Comparison of ENCODE assay signal across 16 mouse cellular contexts in genomic region chr2:169814757-169815156, GRCm38 (mm10).
DNase-seq lines count a peak whose midpoint lies in the region; ATAC-seq lines count a peak whose summit lies in the region.
"Had no signal": no experiment of that assay in that cellular context is flagged by ENCODE, and none has a peak within 500 bp of the region (broad histone marks: within the 10 kb centered on the region; RNA-seq: fewer than 3 reads in every experiment).

No protein-coding gene starts in this region.

- H3K4me1 ChIP-seq in forebrain, embryonic 10.5 days, result peaks cover 10% of the 10 kb centered on the region
- H3K4me1 ChIP-seq in forebrain, embryonic 11.5 days (replicated peaks; ENCODE audit: control insufficient read depth, insufficient read depth, low read length), result no peaks in the 10 kb centered on the region
- H3K4me1 ChIP-seq in midbrain, embryonic 16.5 days (ENCODE audit: control insufficient read depth, insufficient read depth, low read length), result peaks cover 16% of the 10 kb centered on the region
- peaks cover 15% of the 10 kb centered on the region; the same call in 1 of the 2 replicates for H3K4me1 ChIP-seq in midbrain, embryonic 10.5 days
- peaks cover 19% of the 10 kb centered on the region for H3K4me1 ChIP-seq in hindbrain, embryonic 12.5 days
- peaks cover 46% of the 10 kb centered on the region for H3K4me1 ChIP-seq in neural tube, embryonic 15.5 days
- H3K4me1 ChIP-seq: liver, embryonic 15.5 days had no signal

- ATAC-seq in forebrain, embryonic 11.5 days (replicated peaks; ENCODE audit: low FRiP score), result no peak; the same call in 1 of the 2 replicates
- ATAC-seq in midbrain, embryonic 16.5 days, result peak; percentile 75
- ATAC-seq in hindbrain, embryonic 12.5 days (ENCODE audit: low FRiP score), result no peak
- ATAC-seq in neural tube, embryonic 15.5 days (ENCODE audit: low FRiP score), result no peak
- ATAC-seq in megakaryocyte progenitor cell, adult 5-6 weeks (replicated peaks; ENCODE audit: poor library complexity), result no peak

- WGBS in forebrain, embryonic 10.5 days, result 82% methylated on average over 10 of the region's 10 CpGs
- 63% methylated on average over 10 of the region's 10 CpGs for WGBS in forebrain, embryonic 11.5 days
- WGBS in midbrain, embryonic 16.5 days, result 34% methylated on average over 10 of the region's 10 CpGs
- WGBS in midbrain, embryonic 10.5 days, result 87% methylated on average over 10 of the region's 10 CpGs
- WGBS in hindbrain, embryonic 12.5 days, result 58% methylated on average over 10 of the region's 10 CpGs
- WGBS in neural tube, embryonic 15.5 days, result 49% methylated on average over 10 of the region's 10 CpGs

- H3K4me2 ChIP-seq in forebrain, embryonic 11.5 days (ENCODE audit: low read depth, low read length, severe bottlenecking), result no peak overlapping the region
- no peak overlapping the region for H3K4me2 ChIP-seq in midbrain, embryonic 16.5 days (ENCODE audit: low read length)
- H3K4me2 ChIP-seq in hindbrain, embryonic 12.5 days (replicated peaks), result no peak overlapping the region
- no peak overlapping the region for H3K4me2 ChIP-seq in neural tube, embryonic 15.5 days
- H3K4me2 ChIP-seq: liver, embryonic 15.5 days had no signal

- H3K4me3 ChIP-seq in forebrain, embryonic 10.5 days, result no peak overlapping the region
- no peak overlapping the region for H3K4me3 ChIP-seq in forebrain, embryonic 11.5 days (ENCODE audit: low read depth, low read length)
- H3K4me3 ChIP-seq in midbrain, embryonic 16.5 days (ENCODE audit: low read depth, low read length), result no peak overlapping the region
- H3K4me3 ChIP-seq in midbrain, embryonic 10.5 days, result no peak overlapping the region
- no peak overlapping the region for H3K4me3 ChIP-seq in hindbrain, embryonic 12.5 days
- no peak overlapping the region for H3K4me3 ChIP-seq in neural tube, embryonic 15.5 days (replicated peaks)
- H3K4me3 ChIP-seq: heart, embryonic 10.5 days; liver, embryonic 15.5 days had no signal

- H3K9ac ChIP-seq in forebrain, embryonic 11.5 days (ENCODE audit: low read length), result no peak overlapping the region
- H3K9ac ChIP-seq in midbrain, embryonic 16.5 days (ENCODE audit: low read depth, low read length), result no peak overlapping the region
- no peak overlapping the region for H3K9ac ChIP-seq in hindbrain, embryonic 12.5 days
- H3K9ac ChIP-seq in neural tube, embryonic 15.5 days (replicated peaks), result no peak overlapping the region
- H3K9ac ChIP-seq: liver, embryonic 15.5 days had no signal

- DNase-seq in forebrain, embryonic 10.5 days (ENCODE audit: extremely low spot score, low spot score), result no peak
- DNase-seq in forebrain, embryonic 11.5 days (ENCODE audit: low spot score), result no peak
- no peak for DNase-seq in midbrain, embryonic 10.5 days (ENCODE audit: low spot score)
- no peak for DNase-seq in kidney, adult 18-20 months
- DNase-seq: cerebellum, adult 9-11 months; embryo, embryonic 11 days; heart, postnatal 4 days; kidney, adult 8-10 months had no signal

- 0 out of 2 replicates have a peak overlapping the region, but pooled peaks have one; percentile 5 for H3K27ac ChIP-seq in forebrain, embryonic 10.5 days
- H3K27ac ChIP-seq in forebrain, embryonic 11.5 days (ENCODE audit: low read depth, low read length), result no peak overlapping the region
- H3K27ac ChIP-seq in midbrain, embryonic 16.5 days (ENCODE audit: low read length), result no peak overlapping the region; the same call in 1 of the 2 replicates
- no peak overlapping the region for H3K27ac ChIP-seq in midbrain, embryonic 10.5 days (replicated peaks)
- 0 out of 2 replicates have a peak overlapping the region, but pooled peaks have one; percentile 25 for H3K27ac ChIP-seq in hindbrain, embryonic 12.5 days
- H3K27ac ChIP-seq in neural tube, embryonic 15.5 days (replicated peaks), result peak overlapping the region; percentile 58
- H3K27ac ChIP-seq: heart, embryonic 10.5 days; liver, embryonic 15.5 days; macrophage; stomach, postnatal 0 days had no signal

- H3K36me3 ChIP-seq in forebrain, embryonic 10.5 days (replicated peaks), result no peaks in the 10 kb centered on the region
- no peaks in the 10 kb centered on the region for H3K36me3 ChIP-seq in forebrain, embryonic 11.5 days (ENCODE audit: control insufficient read depth, insufficient read depth, low read length)
- H3K36me3 ChIP-seq in midbrain, embryonic 16.5 days (ENCODE audit: control insufficient read depth, insufficient read depth, low read length), result no peaks in the 10 kb centered on the region
- no peaks in the 10 kb centered on the region for H3K36me3 ChIP-seq in midbrain, embryonic 10.5 days
- no peaks in the 10 kb centered on the region for H3K36me3 ChIP-seq in hindbrain, embryonic 12.5 days
- H3K36me3 ChIP-seq in neural tube, embryonic 15.5 days, result no peaks in the 10 kb centered on the region
- H3K36me3 ChIP-seq: heart, embryonic 10.5 days; liver, embryonic 15.5 days had no signal

- H3K9me3 ChIP-seq in forebrain, embryonic 10.5 days, result no peaks in the 10 kb centered on the region
- H3K9me3 ChIP-seq in forebrain, embryonic 11.5 days (ENCODE audit: control insufficient read depth, low read length), result no peaks in the 10 kb centered on the region
- no peaks in the 10 kb centered on the region for H3K9me3 ChIP-seq in midbrain, embryonic 16.5 days (replicated peaks; ENCODE audit: control insufficient read depth, low read length, poor library complexity, severe bottlenecking)
- no peaks in the 10 kb centered on the region for H3K9me3 ChIP-seq in midbrain, embryonic 10.5 days (replicated peaks)
- no peaks in the 10 kb centered on the region for H3K9me3 ChIP-seq in hindbrain, embryonic 12.5 days (replicated peaks)
- no peaks in the 10 kb centered on the region for H3K9me3 ChIP-seq in neural tube, embryonic 15.5 days (replicated peaks)
- H3K9me3 ChIP-seq: heart, embryonic 10.5 days; liver, embryonic 15.5 days had no signal

- H3K27me3 ChIP-seq in forebrain, embryonic 10.5 days (ENCODE audit: poor library complexity, severe bottlenecking), result no peaks in the 10 kb centered on the region
- H3K27me3 ChIP-seq in forebrain, embryonic 11.5 days (ENCODE audit: control insufficient read depth, insufficient read depth, low read length), result no peaks in the 10 kb centered on the region
- H3K27me3 ChIP-seq in midbrain, embryonic 16.5 days (ENCODE audit: control insufficient read depth, insufficient read depth, low read depth, low read length), result no peaks in the 10 kb centered on the region
- no peaks in the 10 kb centered on the region for H3K27me3 ChIP-seq in midbrain, embryonic 10.5 days (ENCODE audit: low read depth, poor library complexity, severe bottlenecking)
- no peaks in the 10 kb centered on the region for H3K27me3 ChIP-seq in hindbrain, embryonic 12.5 days
- no peaks in the 10 kb centered on the region for H3K27me3 ChIP-seq in neural tube, embryonic 15.5 days (replicated peaks)
- H3K27me3 ChIP-seq: liver, embryonic 15.5 days had no signal

Comparison
In these comparisons a context has a peak if more than half of its experiments do, and no peak if none do; other contexts are left out.
1. H3K27ac ChIP-seq: peak in forebrain, embryonic 10.5 days (single experiment), hindbrain, embryonic 12.5 days (single experiment) and neural tube, embryonic 15.5 days (single experiment); none in forebrain, embryonic 11.5 days (single experiment), midbrain, embryonic 16.5 days (single experiment) and midbrain, embryonic 10.5 days (single experiment).